8 mouse cellular contexts compared by ENCODE assay signal in the genomic region with DNA sequence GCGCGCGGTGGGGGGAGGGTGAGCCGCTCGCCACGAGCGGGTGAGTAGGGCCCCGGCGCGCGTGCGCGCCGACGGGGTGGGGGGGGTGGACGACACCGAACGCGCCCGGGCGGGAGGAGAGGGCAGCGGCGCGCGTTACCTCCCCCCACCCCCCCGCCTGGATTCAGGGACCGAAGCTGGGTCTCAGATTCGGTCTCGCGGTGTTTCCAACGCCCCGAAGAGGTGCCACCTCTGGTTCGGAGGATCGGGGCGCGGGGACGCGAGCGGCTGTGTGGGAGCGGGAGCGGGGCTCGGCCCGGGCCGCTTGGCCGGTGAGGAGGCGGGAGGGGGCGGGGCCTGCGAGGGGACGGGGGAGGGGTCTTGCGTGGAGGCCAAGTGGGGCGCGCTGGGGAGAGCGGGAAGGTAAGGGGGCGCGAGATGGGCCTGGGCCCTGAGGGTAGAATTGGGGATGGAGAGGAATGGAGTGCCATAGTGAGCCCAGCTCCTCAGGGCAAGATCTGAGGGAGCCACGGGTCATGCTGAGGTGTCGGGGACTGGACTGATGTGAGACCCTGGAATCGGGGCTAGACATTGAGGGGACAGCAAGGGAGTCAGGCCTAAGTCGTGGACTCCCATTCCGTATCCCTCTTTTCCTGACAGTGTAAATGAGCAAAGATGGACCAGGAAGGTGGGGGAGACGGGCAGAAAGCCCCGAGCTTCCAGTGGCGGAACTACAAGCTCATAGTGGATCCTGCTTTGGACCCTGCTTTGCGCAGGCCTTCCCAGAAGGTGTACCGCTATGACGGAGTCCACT. TPM values are rescaled to one million over a fixed set of nuclear protein-coding genes. Genes with fewer than 3 reads are reported as not detected.
A peak's percentile ranks its signal among the peaks of the same experiment; 100 is the strongest.
DNase-seq lines count a peak whose midpoint lies in the region; ATAC-seq and TF ChIP-seq lines count a peak whose summit lies in the region.

No protein-coding gene starts in this region.

- H3K4me2 ChIP-seq in heart, embryonic 12.5 days, result peak overlapping the region; percentile 94
- H3K4me2 ChIP-seq in kidney, embryonic 16.5 days (replicated peaks; ENCODE audit: low read depth, low read length), result peak overlapping the region; percentile 76

- TF ChIP-seq CTCF in ES-Bruce4 (IDR thresholded peaks at IDR 0.05; ENCODE audit: low read depth, low read length) (no peak), Patski (IDR thresholded peaks at IDR 0.05) (no peak)
- TF ChIP-seq CTCF in cortical plate, adult 2 months (IDR thresholded peaks at IDR 0.05; ENCODE audit: extremely low read depth, insufficient read depth, low read length), result no peak
- no peak for TF ChIP-seq CTCF in small intestine, adult 2 months (IDR thresholded peaks at IDR 0.05; ENCODE audit: extremely low read depth, insufficient read length, insufficient replicate concordance, low read depth, low read length)

- POLR2A ChIA-PET in Patski (lab: Charles Lee), result interaction anchor here (0.5 to 1.5 kb wide), 7 partner anchors 14 to 704 kb away, joined by 3 to 5 read pairs (median 3); no protein-coding TSS in a partner anchor

- 3% methylated on average over 54 of the region's 66 CpGs for WGBS in heart, embryonic 12.5 days
- 2% methylated on average over 52 of the region's 66 CpGs for WGBS in kidney, embryonic 16.5 days
- 2% methylated on average over 64 of the region's 66 CpGs for WGBS in small intestine, adult 2 months

- H3K36me3 ChIP-seq in ES-Bruce4 (ENCODE audit: control insufficient read depth, insufficient read depth, low read length, poor library complexity, severe bottlenecking), result peaks cover 34% of the 10 kb centered on the region
- peaks cover 44% of the 10 kb centered on the region for H3K36me3 ChIP-seq in heart, embryonic 12.5 days
- peaks cover 32% of the 10 kb centered on the region for H3K36me3 ChIP-seq in kidney, embryonic 16.5 days (ENCODE audit: insufficient read depth, low read length)
- peaks cover 20% of the 10 kb centered on the region for H3K36me3 ChIP-seq in small intestine, adult 2 months (ENCODE audit: control insufficient read depth, insufficient read depth, low read length)

- H3K4me1 ChIP-seq in ES-Bruce4 (ENCODE audit: control insufficient read depth, insufficient read depth, low read length), result no peaks in the 10 kb centered on the region
- H3K4me1 ChIP-seq in cortical plate, adult 2 months (ENCODE audit: control insufficient read depth, insufficient read depth, low read length), result peaks cover 3% of the 10 kb centered on the region; the same call in 1 of the 2 replicates
- peaks cover 12% of the 10 kb centered on the region for H3K4me1 ChIP-seq in heart, embryonic 12.5 days (replicated peaks)
- H3K4me1 ChIP-seq in kidney, embryonic 16.5 days (ENCODE audit: insufficient read depth, low read length), result peaks cover 10% of the 10 kb centered on the region
- H3K4me1 ChIP-seq in small intestine, adult 2 months (ENCODE audit: control insufficient read depth, insufficient read depth, insufficient read length, low read length), result no peaks in the 10 kb centered on the region; the same call in 1 of the 2 replicates

- no peak overlapping the region for H3K27ac ChIP-seq in ES-Bruce4 (ENCODE audit: insufficient read depth, low read length)
- H3K27ac ChIP-seq in cortical plate, adult 2 months (ENCODE audit: insufficient read depth, low read length), result no peak overlapping the region
- H3K27ac ChIP-seq in heart, embryonic 12.5 days (ENCODE audit: poor library complexity, severe bottlenecking), result peak overlapping the region; percentile 99
- H3K27ac ChIP-seq in kidney, embryonic 16.5 days (ENCODE audit: low read length), result peak overlapping the region; percentile 100
- H3K27ac ChIP-seq in small intestine, adult 2 months (ENCODE audit: insufficient read depth, low read depth, low read length), result no peak overlapping the region

- TF ChIP-seq EP300 in ES-Bruce4 (IDR thresholded peaks at IDR 0.05; ENCODE audit: insufficient read depth, low read depth, low read length), result no peak

- TF ChIP-seq POLR2A in ES-Bruce4 (IDR thresholded peaks at IDR 0.05; ENCODE audit: insufficient read depth, low read length), result no peak
- no peak for TF ChIP-seq POLR2A in cortical plate, adult 2 months (IDR thresholded peaks at IDR 0.05; ENCODE audit: extremely low read depth, insufficient read depth, low read length)
- no peak for TF ChIP-seq POLR2A in small intestine, adult 2 months (IDR thresholded peaks at IDR 0.05; ENCODE audit: low read depth, low read length)

- H3K27me3 ChIP-seq in ES-Bruce4 (ENCODE audit: control insufficient read depth, insufficient read depth, low read length, poor library complexity, severe bottlenecking) (no peaks in the 10 kb centered on the region), Patski (no peaks in the 10 kb centered on the region)
- no peaks in the 10 kb centered on the region for H3K27me3 ChIP-seq in heart, embryonic 12.5 days (replicated peaks)
- H3K27me3 ChIP-seq in kidney, embryonic 16.5 days (ENCODE audit: insufficient read depth, low read length), result no peaks in the 10 kb centered on the region
- H3K27me3 ChIP-seq in small intestine, adult 2 months (ENCODE audit: control insufficient read depth, insufficient read depth, low read length), result no peaks in the 10 kb centered on the region

- H3K4me3 ChIP-seq in ES-Bruce4 (ENCODE audit: low read depth, low read length), result peak overlapping the region; percentile 87
- peak overlapping the region; percentile 91 for H3K4me3 ChIP-seq in cortical plate, adult 2 months (ENCODE audit: insufficient read depth, low read length)
- peak overlapping the region; percentile 99 for H3K4me3 ChIP-seq in heart, embryonic 12.5 days
- H3K4me3 ChIP-seq in kidney, embryonic 16.5 days (ENCODE audit: low read length), result peak overlapping the region; percentile 88
- peak overlapping the region; percentile 97 for H3K4me3 ChIP-seq in small intestine, adult 2 months (ENCODE audit: low read depth, low read length)

- no peaks in the 10 kb centered on the region for H3K9me3 ChIP-seq in ES-Bruce4 (replicated peaks; ENCODE audit: control insufficient read depth, insufficient read depth, low read length, poor library complexity, severe bottlenecking)
- H3K9me3 ChIP-seq in heart, embryonic 12.5 days (replicated peaks), result no peaks in the 10 kb centered on the region
- H3K9me3 ChIP-seq in kidney, embryonic 16.5 days (ENCODE audit: low read length), result no peaks in the 10 kb centered on the region

- peak; percentile 41 for ATAC-seq in Patski
- ATAC-seq in heart, embryonic 12.5 days (ENCODE audit: insufficient number of reproducible peaks, low FRiP score), result peak; percentile 60
- peak; percentile 64 for ATAC-seq in kidney, embryonic 16.5 days (ENCODE audit: low FRiP score, low TSS enrichment)
- no peak for ATAC-seq in monocyte, adult 5-6 weeks (replicated peaks; ENCODE audit: insufficient number of reproducible peaks, low FRiP score, low TSS enrichment, poor library complexity, severe bottlenecking)

- no peak for DNase-seq in Patski (ENCODE audit: low read depth, low spot score)
- DNase-seq in lung, postnatal 14 days, result peak; percentile 62

- in situ Hi-C loops in Patski (cut with MboI; ENCODE audit: low pct_unique_long_range_greater_than_20kb), result loop anchor here (5.0 kb wide), 1 partner anchor 160 kb away; no protein-coding TSS in a partner anchor

- H3K9ac ChIP-seq in ES-Bruce4 (ENCODE audit: low read depth, poor library complexity, severe bottlenecking), result peak overlapping the region; percentile 96
- H3K9ac ChIP-seq in heart, embryonic 12.5 days, result peak overlapping the region; percentile 96
- peak overlapping the region; percentile 92 for H3K9ac ChIP-seq in kidney, embryonic 16.5 days (replicated peaks; ENCODE audit: low read length)

- CTCF ChIA-PET in Patski (lab: Charles Lee), result interaction anchor here (0.9 kb wide), 1 partner anchor 23 kb away, joined by 4 read pairs; a partner anchor contains a TSS

RNA-seq across cellular contexts. Expression of a gene that starts 1.2 kb away (rescaled TPM):
- polyA plus RNA-seq in ES-Bruce4 (2011; ENCODE audit: insufficient read depth, insufficient read length, low read depth, missing spikeins), result 49.1 and 51.7 TPM in 2 replicates
- polyA plus RNA-seq in Patski (2021), result 30.0 TPM
- 15.7 and 16.4 TPM in 2 replicates for polyA plus RNA-seq in cortical plate, adult 2 months (2012; rRNA removed)
- 12.1 and 14.6 TPM in 2 replicates for polyA plus RNA-seq in heart, embryonic 12.5 days (2016; fragmentation: Nextera tagmentation; extraction: Ambion mirVana)
- 18.9 and 19.4 TPM in 2 replicates for polyA plus RNA-seq in kidney, embryonic 16.5 days (2015; fragmentation: Nextera tagmentation; extraction: Ambion mirVana)
- polyA plus RNA-seq in small intestine, adult 2 months (2012; rRNA removed), result 5.2 and 9.2 TPM in 2 replicates
- 5.2 to 14.9 TPM (median 7.7 TPM) in 3 replicates for total RNA-seq in monocyte, adult 5-6 weeks (2017)

RNA-seq across cellular contexts. Expression of a gene that starts 7.7 kb away (rescaled TPM):
- not detected in 2 replicates for polyA plus RNA-seq in ES-Bruce4 (2011; ENCODE audit: insufficient read depth, insufficient read length, low read depth, missing spikeins)
- 4.5 TPM for polyA plus RNA-seq in Patski (2021)
- not detected in 2 replicates for polyA plus RNA-seq in cortical plate, adult 2 months (2012; rRNA removed)
- not detected in 2 replicates for polyA plus RNA-seq in heart, embryonic 12.5 days (2016; fragmentation: Nextera tagmentation; extraction: Ambion mirVana)
- not detected in 2 replicates for polyA plus RNA-seq in kidney, embryonic 16.5 days (2015; fragmentation: Nextera tagmentation; extraction: Ambion mirVana)
- polyA plus RNA-seq in small intestine, adult 2 months (2012; rRNA removed), result 0.39 TPM in 1 of 2 replicates, not detected in the other
- 0.87 to 3.2 TPM (median 2.2 TPM) in 3 replicates for total RNA-seq in monocyte, adult 5-6 weeks (2017)

RNA-seq across cellular contexts. Expression of a gene that starts 8.1 kb away (rescaled TPM):
- polyA plus RNA-seq in ES-Bruce4 (2011; ENCODE audit: insufficient read depth, insufficient read length, low read depth, missing spikeins) (20.2 and 23.2 TPM in 2 replicates), Patski (2021) (25.8 TPM)
- polyA plus RNA-seq in cortical plate, adult 2 months (2012; rRNA removed), result 24.6 and 25.0 TPM in 2 replicates
- 13.3 and 14.6 TPM in 2 replicates for polyA plus RNA-seq in heart, embryonic 12.5 days (2016; fragmentation: Nextera tagmentation; extraction: Ambion mirVana)
- 31.2 and 34.8 TPM in 2 replicates for polyA plus RNA-seq in kidney, embryonic 16.5 days (2015; fragmentation: Nextera tagmentation; extraction: Ambion mirVana)
- 17.9 and 21.3 TPM in 2 replicates for polyA plus RNA-seq in small intestine, adult 2 months (2012; rRNA removed)
- total RNA-seq in monocyte, adult 5-6 weeks (2017), result 31.9 to 44.5 TPM (median 35.2 TPM) in 3 replicates

RNA-seq across cellular contexts. Expression of a gene that starts 22.7 kb away (rescaled TPM):
- polyA plus RNA-seq in ES-Bruce4 (2011; ENCODE audit: insufficient read depth, insufficient read length, low read depth, missing spikeins) (7.9 and 11.2 TPM in 2 replicates), Patski (2021) (30.1 TPM)
- polyA plus RNA-seq in cortical plate, adult 2 months (2012; rRNA removed), result 14.2 and 14.5 TPM in 2 replicates
- polyA plus RNA-seq in heart, embryonic 12.5 days (2016; fragmentation: Nextera tagmentation; extraction: Ambion mirVana), result 19.0 and 21.1 TPM in 2 replicates
- polyA plus RNA-seq in kidney, embryonic 16.5 days (2015; fragmentation: Nextera tagmentation; extraction: Ambion mirVana), result 28.2 and 33.2 TPM in 2 replicates
- polyA plus RNA-seq in small intestine, adult 2 months (2012; rRNA removed), result 31.3 and 45.7 TPM in 2 replicates
- total RNA-seq in monocyte, adult 5-6 weeks (2017), result 8.6 to 11.1 TPM (median 9.4 TPM) in 3 replicates

RNA-seq across cellular contexts. Expression of a gene that starts 33.3 kb away (rescaled TPM):
- polyA plus RNA-seq in ES-Bruce4 (2011; ENCODE audit: insufficient read depth, insufficient read length, low read depth, missing spikeins), result 55.1 and 58.3 TPM in 2 replicates
- 38.6 TPM for polyA plus RNA-seq in Patski (2021)
- 59.2 and 60.7 TPM in 2 replicates for polyA plus RNA-seq in cortical plate, adult 2 months (2012; rRNA removed)
- 3.4 and 3.7 TPM in 2 replicates for polyA plus RNA-seq in heart, embryonic 12.5 days (2016; fragmentation: Nextera tagmentation; extraction: Ambion mirVana)
- 5.4 TPM in 2 replicates for polyA plus RNA-seq in kidney, embryonic 16.5 days (2015; fragmentation: Nextera tagmentation; extraction: Ambion mirVana)
- polyA plus RNA-seq in small intestine, adult 2 months (2012; rRNA removed), result 23.2 and 53.0 TPM in 2 replicates
- 2.1 to 8.5 TPM (median 3.1 TPM) in 3 replicates for total RNA-seq in monocyte, adult 5-6 weeks (2017)

Comparison
In these comparisons a context has a peak if more than half of its experiments do, and no peak if none do; other contexts are left out.
1. H3K27ac ChIP-seq: peak in heart, embryonic 12.5 days (single experiment) and kidney, embryonic 16.5 days (single experiment); none in ES-Bruce4 (single experiment), cortical plate, adult 2 months (single experiment) and small intestine, adult 2 months (single experiment).
2. Peak in every context shown above with its lines, with median percentiles within 50 percentile points of each other: H3K4me3 ChIP-seq and H3K9ac ChIP-seq.